Mouse (Mus musculus): Measurements from ENCODE around the gene Maml3. TPM values are rescaled to one million over a fixed set of nuclear protein-coding genes. Genes with fewer than 3 reads are reported as not detected.

The Maml3 gene
- polyA plus RNA-seq, 1 experiment from 2014 or later, result 2.9 TPM

DNA sequence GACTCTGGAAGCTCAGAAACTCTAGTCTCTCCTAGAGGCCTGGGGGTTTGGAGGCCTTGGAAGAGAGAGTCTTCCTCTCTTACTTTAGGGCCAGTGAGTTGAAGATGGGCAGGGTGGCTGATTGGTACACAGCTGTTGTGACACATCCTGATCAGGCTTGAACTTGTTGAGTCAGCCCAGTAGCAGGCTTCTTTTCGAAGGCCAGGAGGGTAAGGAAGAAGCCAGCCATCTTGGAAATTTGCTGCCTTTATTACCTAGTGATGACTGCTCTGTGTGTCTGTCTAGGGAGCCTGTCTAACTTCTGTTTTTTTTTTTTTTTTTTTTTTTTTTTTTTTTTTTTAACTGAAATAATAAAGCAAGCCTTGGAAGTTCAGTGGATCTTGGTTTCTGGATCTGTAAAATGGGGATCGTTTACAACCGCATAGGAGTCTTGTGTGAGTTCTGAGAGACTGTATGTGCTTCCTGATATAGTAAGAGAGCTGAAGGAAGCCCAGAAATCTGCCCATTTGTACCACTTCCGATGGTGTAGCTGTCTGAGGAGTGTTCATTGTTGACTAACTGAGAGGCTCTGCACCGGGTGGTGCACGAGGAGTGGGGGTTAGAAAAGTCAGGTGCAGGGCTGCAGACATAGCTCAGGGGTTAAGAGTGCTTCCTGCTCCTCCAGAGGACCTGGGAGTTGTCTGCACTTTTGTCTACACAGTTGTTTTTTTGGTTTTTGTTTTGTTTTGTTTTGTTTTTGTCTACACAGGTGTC lies 450.4 kb downstream of the Maml3 start:
- no peaks in the 10 kb centered on the region for H3K9me3 ChIP-seq (ENCODE audit: control insufficient read depth, low read length)
- H3K9ac ChIP-seq (ENCODE audit: low read length), result no peak overlapping the region
- H3K4me1 ChIP-seq (replicated peaks; ENCODE audit: control insufficient read depth, insufficient read depth), result peaks cover 2% of the 10 kb centered on the region; the same call in 1 of the 2 replicates
- no peak overlapping the region for H3K4me2 ChIP-seq (replicated peaks; ENCODE audit: low read depth)
- no peak overlapping the region for H3K4me3 ChIP-seq (ENCODE audit: low read depth, low read length)
- no peak for ATAC-seq (ENCODE audit: low FRiP score, low TSS enrichment)
- H3K27me3 ChIP-seq (ENCODE audit: control insufficient read depth, insufficient read depth, low read length), result no peaks in the 10 kb centered on the region
- TF ChIP-seq CTCF (IDR thresholded peaks at IDR 0.05; ENCODE audit: low read depth), result no peak
- no peak for TF ChIP-seq EP300 (optimal IDR thresholded peaks at IDR 0.05)
- WGBS, result 66% methylated on average over 6 of the region's 6 CpGs
- no peak overlapping the region for H3K27ac ChIP-seq (replicated peaks)
- DNase-seq (ENCODE audit: low spot score), result no peak
- no peaks in the 10 kb centered on the region for H3K36me3 ChIP-seq (ENCODE audit: control insufficient read depth, insufficient read depth, low read length)

- H3K9ac ChIP-seq (ENCODE audit: low read length), result peak overlapping the region; percentile 49
- WGBS, result 9% methylated on average over 6 of the region's 9 CpGs
- DNase-seq (ENCODE audit: low spot score), result peak; percentile 81
Measured at GRCm38 (mm10) chr3:51652701-51653100, 452.2 kb downstream of the Maml3 start.

GRCm38 (mm10) chr3:51652292-51652691 lies 452.6 kb downstream of the Maml3 start:
- 5% methylated on average over 9 of the region's 9 CpGs for WGBS
- peak overlapping the region; percentile 49; the same call in 1 of the 2 replicates for H3K9ac ChIP-seq (ENCODE audit: low read length)
- TF ChIP-seq CTCF (IDR thresholded peaks at IDR 0.05; ENCODE audit: low read depth) (peak; percentile 86), EP300 (optimal IDR thresholded peaks at IDR 0.05) (no peak)
- ATAC-seq (ENCODE audit: low FRiP score, low TSS enrichment) (peak; percentile 86), DNase-seq (ENCODE audit: low spot score) (peak; percentile 84)
- H3K4me2 ChIP-seq (replicated peaks; ENCODE audit: low read depth), result peak overlapping the region; percentile 46
- H3K4me1 ChIP-seq (replicated peaks; ENCODE audit: control insufficient read depth, insufficient read depth), result peaks cover 2% of the 10 kb centered on the region; the same call in 1 of the 2 replicates
- H3K9me3 ChIP-seq (ENCODE audit: control insufficient read depth, low read length), result no peaks in the 10 kb centered on the region
- no peaks in the 10 kb centered on the region for H3K36me3 ChIP-seq (ENCODE audit: control insufficient read depth, insufficient read depth, low read length)
- no peak overlapping the region for H3K4me3 ChIP-seq (ENCODE audit: low read depth, low read length)
- no peaks in the 10 kb centered on the region for H3K27me3 ChIP-seq (ENCODE audit: control insufficient read depth, insufficient read depth, low read length)
- peak overlapping the region; percentile 53; the same call in 1 of the 2 replicates for H3K27ac ChIP-seq (replicated peaks)

More at GRCm38 (mm10) chr3:51652701-51653100, 452.2 kb downstream of the Maml3 start:
- peak overlapping the region; percentile 46 for H3K4me2 ChIP-seq (replicated peaks; ENCODE audit: low read depth)
- peak; percentile 76 for ATAC-seq (ENCODE audit: low FRiP score, low TSS enrichment)
- H3K36me3 ChIP-seq (ENCODE audit: control insufficient read depth, insufficient read depth, low read length), result no peaks in the 10 kb centered on the region
- TF ChIP-seq CTCF (IDR thresholded peaks at IDR 0.05; ENCODE audit: low read depth) (no peak), EP300 (optimal IDR thresholded peaks at IDR 0.05) (no peak)
- no peaks in the 10 kb centered on the region for H3K9me3 ChIP-seq (ENCODE audit: control insufficient read depth, low read length)
- H3K27me3 ChIP-seq (ENCODE audit: control insufficient read depth, insufficient read depth, low read length), result no peaks in the 10 kb centered on the region
- peaks cover 2% of the 10 kb centered on the region; the same call in 1 of the 2 replicates for H3K4me1 ChIP-seq (replicated peaks; ENCODE audit: control insufficient read depth, insufficient read depth)
- no peak overlapping the region for H3K4me3 ChIP-seq (ENCODE audit: low read depth, low read length)
- H3K27ac ChIP-seq (replicated peaks), result peak overlapping the region; percentile 53; the same call in 1 of the 2 replicates

- Histone ChIP-seq H3K9ac (ENCODE audit: low read length) (no peak overlapping the region), H3K36me3 (ENCODE audit: control insufficient read depth, insufficient read depth, low read length) (no peaks in the 10 kb centered on the region), H3K4me2 (replicated peaks; ENCODE audit: low read depth) (no peak overlapping the region), H3K4me3 (ENCODE audit: low read depth, low read length) (no peak overlapping the region), H3K27me3 (ENCODE audit: control insufficient read depth, insufficient read depth, low read length) (no peaks in the 10 kb centered on the region), H3K9me3 (ENCODE audit: control insufficient read depth, low read length) (no peaks in the 10 kb centered on the region), H3K4me1 (replicated peaks; ENCODE audit: control insufficient read depth, insufficient read depth) (peaks cover 2% of the 10 kb centered on the region; the same call in 1 of the 2 replicates), H3K27ac (replicated peaks) (no peak overlapping the region)
- WGBS, result 77% methylated on average over 2 of the region's 2 CpGs
- DNase-seq (ENCODE audit: low spot score), result no peak
- no peak for ATAC-seq (ENCODE audit: low FRiP score, low TSS enrichment)
- TF ChIP-seq CTCF (IDR thresholded peaks at IDR 0.05; ENCODE audit: low read depth), result peak; percentile 49
- no peak for TF ChIP-seq EP300 (optimal IDR thresholded peaks at IDR 0.05)
Measured at GRCm38 (mm10) chr3:51651149-51651548, 453.7 kb downstream of the Maml3 start.

GRCm38 (mm10) chr3:51649986-51650385 lies 454.9 kb downstream of the Maml3 start:
- H3K4me3 ChIP-seq (ENCODE audit: low read depth, low read length), result no peak overlapping the region
- H3K9me3 ChIP-seq (ENCODE audit: control insufficient read depth, low read length), result no peaks in the 10 kb centered on the region
- no peak overlapping the region for H3K9ac ChIP-seq (ENCODE audit: low read length)
- H3K36me3 ChIP-seq (ENCODE audit: control insufficient read depth, insufficient read depth, low read length), result no peaks in the 10 kb centered on the region
- WGBS, result 84% methylated on average over 8 of the region's 8 CpGs
- no peak overlapping the region for H3K4me2 ChIP-seq (replicated peaks; ENCODE audit: low read depth)
- no peak overlapping the region for H3K27ac ChIP-seq (replicated peaks)
- no peak for DNase-seq (ENCODE audit: low spot score)
- peaks cover 2% of the 10 kb centered on the region; the same call in 1 of the 2 replicates for H3K4me1 ChIP-seq (replicated peaks; ENCODE audit: control insufficient read depth, insufficient read depth)
- TF ChIP-seq EP300 (optimal IDR thresholded peaks at IDR 0.05), result no peak
- TF ChIP-seq CTCF (IDR thresholded peaks at IDR 0.05; ENCODE audit: low read depth), result no peak
- H3K27me3 ChIP-seq (ENCODE audit: control insufficient read depth, insufficient read depth, low read length), result no peaks in the 10 kb centered on the region
- ATAC-seq (ENCODE audit: low FRiP score, low TSS enrichment), result no peak

GRCm38 (mm10) chr3:51649426-51649825 lies 455.4 kb downstream of the Maml3 start:
- peaks cover 2% of the 10 kb centered on the region; the same call in 1 of the 2 replicates for H3K4me1 ChIP-seq (replicated peaks; ENCODE audit: control insufficient read depth, insufficient read depth)
- no peaks in the 10 kb centered on the region for H3K27me3 ChIP-seq (ENCODE audit: control insufficient read depth, insufficient read depth, low read length)
- no peaks in the 10 kb centered on the region for H3K9me3 ChIP-seq (ENCODE audit: control insufficient read depth, low read length)
- no peak overlapping the region for H3K4me2 ChIP-seq (replicated peaks; ENCODE audit: low read depth)
- no peak for TF ChIP-seq CTCF (IDR thresholded peaks at IDR 0.05; ENCODE audit: low read depth)
- TF ChIP-seq EP300 (optimal IDR thresholded peaks at IDR 0.05), result no peak
- ATAC-seq (ENCODE audit: low FRiP score, low TSS enrichment) (peak; percentile 5; the same call in 1 of the 2 replicates), DNase-seq (ENCODE audit: low spot score) (no peak)
- H3K9ac ChIP-seq (ENCODE audit: low read length), result no peak overlapping the region
- H3K27ac ChIP-seq (replicated peaks), result no peak overlapping the region
- no peak overlapping the region for H3K4me3 ChIP-seq (ENCODE audit: low read depth, low read length)
- 66% methylated on average over 8 of the region's 8 CpGs for WGBS
- H3K36me3 ChIP-seq (ENCODE audit: control insufficient read depth, insufficient read depth, low read length), result no peaks in the 10 kb centered on the region

Data from stomach, postnatal 0 days (tissue).